Mouse (Mus musculus) MEL (cell line): Measurements from ENCODE around the gene Stk19. TPM values are rescaled to one million over a fixed set of nuclear protein-coding genes. Genes with fewer than 3 reads are reported as not detected.
"Not testable (repeated sequence)": the region's sequence is repeated elsewhere in the genome, so short reads cannot be mapped to it uniquely, and the experiment has no call there.

Experiments used
- DNase-seq: peaks from one replicate; pipeline ENCODE4 v3.0.0; 2011; ENCODE audit warnings: low read depth, low spot score
- H3K27ac ChIP-seq: 2 replicates; pipeline ENCODE4 v1.5.1; 2012; ENCODE audit warnings: low read depth, mild to moderate bottlenecking, control low read depth, low read length, moderate library complexity; ENCODE audit not compliant: control insufficient read depth
- H3K27me3 ChIP-seq, 2 experiments: fragments of 150-350 bp in 1 of 2; sonication (generic) in 1 of 2; 2 replicates each; pipeline ENCODE4 v1.6.1; 2012; ENCODE audit warnings: low read length in 2 of 2, mild to moderate bottlenecking in 2 of 2, improper control_type of control experiment in 1 of 2, moderate library complexity in 1 of 2; ENCODE audit not compliant: insufficient read depth in 2 of 2, control insufficient read depth in 1 of 2
- H3K36me3 ChIP-seq, 2 experiments: 2 replicates each; pipeline ENCODE4 v1.6.1; 2012 to 2014; ENCODE audit warnings: low read length in 2 of 2, improper control_type of control experiment in 1 of 2, inconsistent platforms in 1 of 2, mild to moderate bottlenecking in 1 of 2; ENCODE audit not compliant: insufficient read depth in 2 of 2, control insufficient read depth in 1 of 2
- H3K4me1 ChIP-seq, 2 experiments: fragments of 150-350 bp in 1 of 2; sonication (generic) in 1 of 2; 2 replicates each; pipeline ENCODE4 v1.6.1; 2012; ENCODE audit warnings: low read length in 2 of 2, improper control_type of control experiment in 1 of 2, mild to moderate bottlenecking in 1 of 2; ENCODE audit not compliant: insufficient read depth in 2 of 2, control insufficient read depth in 1 of 2
- H3K4me3 ChIP-seq, 2 experiments: fragments of 150-350 bp in 1 of 2; sonication (generic) in 1 of 2; 2 replicates each; pipeline ENCODE4 v1.5.1; 2012; ENCODE audit warnings: low read depth in 2 of 2, low read length in 2 of 2, mild to moderate bottlenecking in 2 of 2, moderate library complexity in 2 of 2, control low read depth in 1 of 2, improper control_type of control experiment in 1 of 2; ENCODE audit not compliant: control insufficient read depth in 1 of 2, insufficient read depth in 1 of 2
- H3K79me2 ChIP-seq: 2 replicates; pipeline ENCODE4 v1.6.1; 2012; ENCODE audit warnings: mild to moderate bottlenecking, low read length, moderate library complexity; ENCODE audit not compliant: control insufficient read depth, poor library complexity, insufficient read depth
- H3K9ac ChIP-seq: 2 replicates; pipeline ENCODE4 v1.6.1; 2012; ENCODE audit warnings: low read depth, mild to moderate bottlenecking, control low read depth, low read length, moderate library complexity; ENCODE audit not compliant: control insufficient read depth, poor library complexity, severe bottlenecking
- H3K9me3 ChIP-seq: fragments of 150-350 bp; sonication (generic); replicated peaks from 2 replicates; pipeline ENCODE4 v1.6.1; 2012; ENCODE audit warnings: mild to moderate bottlenecking, low read length, improper control_type of control experiment, moderate library complexity; ENCODE audit not compliant: insufficient read depth
- ELF1 ChIP-seq: IDR thresholded peaks from 2 replicates; pipeline ENCODE4 v1.6.1; 2014; ENCODE audit warnings: low read depth, mild to moderate bottlenecking, inconsistent platforms, low read length, improper control_type of control experiment, moderate library complexity
- ETS1 ChIP-seq: IDR thresholded peaks from 2 replicates; pipeline ENCODE4 v1.6.1; 2012; ENCODE audit warnings: low read depth, mild to moderate bottlenecking, inconsistent platforms, low read length, improper control_type of control experiment, moderate library complexity
- GABPA ChIP-seq: IDR thresholded peaks from 2 replicates; pipeline ENCODE4 v1.6.1; 2012; ENCODE audit warnings: low read depth, mild to moderate bottlenecking, inconsistent platforms, low read length, improper control_type of control experiment, moderate library complexity
- GATA1 ChIP-seq: IDR thresholded peaks from 2 replicates; pipeline ENCODE4 v1.6.1; 2011; ENCODE audit warnings: low read depth, low read length, improper control_type of control experiment
- MXI1 ChIP-seq: IDR thresholded peaks from 2 replicates; pipeline ENCODE4 v1.6.1; 2011; ENCODE audit warnings: mild to moderate bottlenecking, low read depth, low read length, improper control_type of control experiment
- MYB ChIP-seq: IDR thresholded peaks from 2 replicates; pipeline ENCODE4 v1.6.1; 2011; ENCODE audit warnings: mild to moderate bottlenecking, low read depth, low read length, improper control_type of control experiment
- POLR2A ChIP-seq, 2 experiments: IDR thresholded peaks; 2 replicates each; pipeline ENCODE4 v1.6.1; 2011 to 2012; ENCODE audit warnings: low read length in 2 of 2, mild to moderate bottlenecking in 2 of 2, control low read depth in 1 of 2, improper control_type of control experiment in 1 of 2, low read depth in 1 of 2, moderate library complexity in 1 of 2; ENCODE audit not compliant: control insufficient read depth in 1 of 2, insufficient read depth in 1 of 2, poor library complexity in 1 of 2
- POLR2AphosphoS2 ChIP-seq: IDR thresholded peaks from 2 replicates; pipeline ENCODE4 v1.6.1; 2011; ENCODE audit warnings: low read length, improper control_type of control experiment
- POLR2AphosphoS5 ChIP-seq: IDR thresholded peaks from 2 replicates; pipeline ENCODE4 v1.6.1; 2012; ENCODE audit warnings: low read depth, borderline replicate concordance, mild to moderate bottlenecking, inconsistent platforms, low read length, moderate library complexity, mixed read lengths
- RAD21 ChIP-seq: IDR thresholded peaks from 2 replicates; pipeline ENCODE4 v1.6.1; 2011; ENCODE audit warnings: mild to moderate bottlenecking, low read depth, low read length, improper control_type of control experiment
- RCOR1 ChIP-seq: IDR thresholded peaks from 2 replicates; pipeline ENCODE4 v1.6.1; 2012; ENCODE audit warnings: low read depth, mild to moderate bottlenecking, inconsistent platforms, low read length, improper control_type of control experiment
- TBP ChIP-seq: IDR thresholded peaks from 2 replicates; pipeline ENCODE4 v1.8.0; 2011; ENCODE audit warnings: low read depth, low read length, improper control_type of control experiment
- TCF12 ChIP-seq: IDR thresholded peaks from 2 replicates; pipeline ENCODE4 v1.6.1; 2014; ENCODE audit warnings: low read depth, mild to moderate bottlenecking, inconsistent platforms, low read length, improper control_type of control experiment, moderate library complexity
- USF1 ChIP-seq: IDR thresholded peaks from 2 replicates; pipeline ENCODE4 v1.6.1; 2014; ENCODE audit warnings: low read depth, mild to moderate bottlenecking, inconsistent platforms, low read length, improper control_type of control experiment, moderate library complexity
- polyA plus RNA-seq, 2 experiments: library from polyadenylated mRNA; stranded (reverse) in 1 of 2; unstranded in 1 of 2; fragments of >175 nt in 1 of 2; fragments of >200 nt in 1 of 2; gene quantifications; 2 replicates each; pipeline versions ENCODE4 v1.2.1 to v1.2.4; 2012; ENCODE audit warnings: low replicate concordance in 2 of 2, low read depth in 1 of 2; ENCODE audit not compliant: insufficient read length in 2 of 2, insufficient read depth in 1 of 2, missing spikeins in 1 of 2
- total RNA-seq: library from RNA; depleted of rRNA; stranded (reverse); fragments of 300-350 nt; gene quantifications from 2 replicates; pipeline ENCODE4 v1.2.3, GENCODE M21; 2012

Gene Stk19
- total and polyA plus RNA-seq, 3 experiments: 43.3 to 56.5 TPM; not detected in 1

- not testable (repeated sequence) for H3K36me3 ChIP-seq, H3K27me3 ChIP-seq, H3K27ac ChIP-seq, H3K4me1 ChIP-seq, H3K79me2 ChIP-seq, H3K9me3 ChIP-seq, DNase-seq, H3K4me3 ChIP-seq, H3K9ac ChIP-seq
Measured at GRCm38 (mm10) chr17:34797211-34797995, 39.3 kb downstream of the Stk19 start.

GRCm38 (mm10) chr17:34796311-34797140 lies 40.2 kb downstream of the Stk19 start:
- Histone ChIP-seq H3K4me3 (no peak overlapping the region), H3K4me1 (no peaks in the 10 kb centered on the region), H3K27me3 (no peaks in the 10 kb centered on the region), H3K27ac (no peak overlapping the region), H3K36me3 (no peaks in the 10 kb centered on the region), H3K79me2 (no peaks in the 10 kb centered on the region), H3K9me3 (no peaks in the 10 kb centered on the region), H3K9ac (no peak overlapping the region)
- DNase-seq: no peak
- no peak for TF ChIP-seq GABPA
- no peak for TF ChIP-seq ELF1
- no peak for TF ChIP-seq USF1
- TF ChIP-seq POLR2A (IDR thresholded peaks at IDR 0.05; ENCODE audit: control insufficient read depth in 1 of 2, insufficient read depth in 1 of 2, low read depth in 1 of 2, low read length in 2 of 2, poor library complexity in 1 of 2): no peak
- TF ChIP-seq TCF12: no peak
- TF ChIP-seq RAD21: no peak
- TF ChIP-seq GATA1: no peak
- no peak for TF ChIP-seq RCOR1
- no peak for TF ChIP-seq POLR2AphosphoS2
- TF ChIP-seq MYB: no peak
- TF ChIP-seq ETS1: no peak
- no peak for TF ChIP-seq POLR2AphosphoS5
- no peak for TF ChIP-seq MXI1
- no peak for TF ChIP-seq TBP
